Mouse (Mus musculus) heart, postnatal 0 days (tissue): ENCODE measurements around the gene Sdhb.

Source experiments
- CTCF ChIP-seq: IDR thresholded peaks from 2 replicates; pipeline ENCODE4 v1.5.1; 2016; ENCODE audit warnings: antibody characterized with exemption, control low read depth, low read depth
- EP300 ChIP-seq: IDR thresholded peaks from 2 replicates; pipeline ENCODE4 v1.6.1; 2016; ENCODE audit warnings: antibody characterized with exemption, low read depth

- TF ChIP-seq EP300 (no peak), CTCF (no peak; the same call in 1 of the 2 replicates)
Observed at GRCm38 (mm10) chr4:140986711-140987395, 25.9 kb downstream of the Sdhb start, which contains the start of gene Atp13a2.
